Mouse (Mus musculus) erythroblast, embryonic 14.5 days (primary cell): ENCODE measurements around the gene Lrrc17.

Experiments used
- GATA1 ChIP-seq: IDR thresholded peaks from 2 replicates; pipeline ENCODE4 v1.6.1; 2012; ENCODE audit warnings: low read length, inconsistent platforms, mixed read lengths
- TAL1 ChIP-seq: IDR thresholded peaks from 3 replicates; pipeline ENCODE4 v1.6.1; 2012; ENCODE audit warnings: low read length, inconsistent platforms, mixed read lengths

GRCm38 (mm10) chr5:21608311-21609304 lies 65.2 kb downstream of the Lrrc17 start:
- TF ChIP-seq GATA1 (no peak), TAL1 (no peak)
